Mouse (Mus musculus) activated CD4-positive, CD25-positive, alpha-beta regulatory T cell, adult 4 months (primary cell): Measurements from ENCODE around the gene Pla2g4a. TPM values are rescaled to one million over a fixed set of nuclear protein-coding genes. Genes with fewer than 3 reads are reported as not detected.

Experiments
- ATAC-seq: one replicate; pipeline ENCODE4 v1.8.0; 2017
- polyA plus RNA-seq, 2 experiments: library from polyadenylated mRNA; unstranded; fragments of 100-300 nt; shearing (Covaris generic); gene quantifications; one replicate each; pipeline ENCODE4 v1.2.1; 2017

Gene Pla2g4a
- polyA plus RNA-seq, result under 1 TPM; 0.16 to 0.17 TPM

DNA sequence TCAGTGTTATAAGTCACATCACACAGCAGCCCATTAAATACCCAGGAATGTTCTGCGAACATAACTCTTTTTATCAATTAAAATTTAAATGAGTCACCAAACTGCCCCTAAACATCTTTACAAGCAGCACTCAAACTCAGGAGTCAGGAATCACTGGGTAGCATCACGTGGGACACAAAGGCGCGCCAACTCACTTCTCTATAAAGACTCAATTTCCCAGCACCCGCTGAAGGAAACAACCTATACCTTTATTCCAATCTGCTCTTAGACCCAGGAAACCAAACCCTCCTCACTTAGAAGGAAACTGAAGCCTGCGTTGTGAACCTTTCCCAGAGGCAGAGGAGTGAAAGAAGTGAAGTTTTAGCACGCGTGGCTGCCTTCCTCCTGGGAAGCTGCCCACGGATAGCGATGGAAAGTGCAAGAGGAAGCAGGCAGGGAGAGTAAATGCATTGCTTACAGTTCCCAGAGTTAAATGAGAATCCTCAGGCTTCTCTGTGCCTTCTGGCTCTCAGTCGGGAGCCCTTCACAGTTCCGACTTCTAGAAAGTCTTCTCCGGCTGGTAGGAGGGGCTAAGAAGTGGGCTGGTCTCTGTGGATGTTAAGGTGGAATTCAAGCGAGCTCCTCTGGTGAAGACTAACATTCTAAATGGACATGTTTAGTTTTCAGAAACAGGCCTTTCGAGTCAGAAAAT lies at the start of gene Pla2g4a:
Pla2g4a (minus strand) TSS at position 557 of the 691 bp plus-strand sequence.
- ATAC-seq, result no peak

DNA sequence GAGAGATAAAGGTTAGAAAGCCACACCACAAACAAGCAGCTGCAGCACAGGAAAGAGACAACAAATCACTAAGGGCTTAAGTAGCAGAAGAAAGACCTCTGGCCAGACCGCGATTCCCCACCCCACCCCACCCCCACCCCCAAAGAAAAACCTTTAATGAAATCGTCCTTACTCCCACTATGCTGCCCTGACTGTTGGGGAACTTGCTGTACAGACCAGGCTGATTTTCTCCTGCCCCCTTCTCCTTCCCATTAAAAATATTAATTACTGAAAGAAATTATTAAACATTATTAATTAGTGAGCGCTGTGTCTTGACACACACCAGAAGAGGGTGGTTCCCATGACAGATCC lies 49.5 kb upstream of the Pla2g4a start:
- no peak for ATAC-seq

DNA sequence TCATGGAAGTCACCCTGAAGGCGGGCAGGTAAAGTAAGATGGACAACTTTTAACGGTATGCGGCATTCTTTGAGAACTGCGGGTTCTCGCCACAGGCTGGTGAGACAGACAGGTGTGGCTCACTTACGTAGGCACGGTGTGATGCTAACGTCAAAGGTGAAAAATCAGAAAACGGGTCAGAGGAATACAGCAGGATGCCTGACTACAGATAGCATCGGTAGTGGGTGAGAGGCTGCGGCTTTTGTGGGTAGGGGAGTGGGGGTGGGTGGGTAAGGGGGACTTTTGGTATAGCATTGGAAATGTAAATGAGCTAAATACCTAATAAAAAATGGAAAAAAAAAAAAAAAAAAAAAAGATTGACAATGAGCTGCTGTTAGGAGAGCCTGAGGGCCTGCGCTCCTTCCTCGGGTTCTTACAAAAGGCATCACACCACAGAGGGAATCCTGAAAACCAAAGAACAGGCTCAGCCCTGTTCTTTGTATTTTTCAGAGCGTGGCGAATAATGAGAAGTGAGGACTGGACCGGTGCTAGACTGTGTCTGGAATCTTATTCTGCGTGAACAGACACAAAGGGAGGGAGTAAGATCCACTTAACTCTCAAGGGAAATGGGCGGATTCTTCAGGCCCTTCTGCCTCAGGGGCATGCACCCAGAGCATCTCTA lies 49.0 kb upstream of the Pla2g4a start:
- ATAC-seq, result no peak

DNA sequence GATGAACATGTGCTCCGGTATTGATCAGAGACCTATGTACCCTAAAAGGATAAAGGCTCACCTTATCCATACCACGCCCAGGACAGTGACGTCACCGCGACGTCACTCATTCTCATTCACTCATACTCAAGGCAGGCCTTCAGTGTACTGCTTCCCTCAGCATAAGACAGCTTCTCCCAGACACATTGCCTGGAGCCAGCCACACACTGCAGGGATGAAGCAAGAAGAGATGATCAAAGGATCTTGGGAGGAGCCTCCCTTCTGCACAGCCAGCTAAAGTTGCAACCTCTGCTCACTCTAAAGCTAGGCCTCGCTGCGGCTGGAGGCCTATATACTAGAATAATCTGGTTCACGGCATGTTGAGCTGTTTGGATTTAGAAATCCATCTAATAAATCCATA lies 48.0 kb upstream of the Pla2g4a start:
- ATAC-seq, result no peak

DNA sequence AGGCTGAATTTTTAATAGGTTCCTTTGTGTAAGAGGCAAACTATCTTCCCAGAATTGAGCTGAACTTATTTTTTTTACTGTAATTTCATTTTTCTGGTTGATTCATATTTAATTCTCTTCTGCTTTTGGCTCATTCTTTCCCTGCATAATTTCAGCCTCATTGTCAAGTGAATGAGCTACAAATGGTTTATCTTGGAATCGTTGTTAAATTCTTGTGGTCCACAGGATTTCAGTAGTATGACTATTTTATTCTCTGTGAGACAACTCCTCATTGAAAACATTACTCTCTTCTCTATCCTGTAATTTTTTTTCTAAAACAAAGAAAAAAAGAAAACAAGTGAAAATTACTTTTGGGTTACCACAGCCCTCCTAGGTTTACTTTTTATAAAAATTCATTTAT lies 14.5 kb upstream of the Pla2g4a start:
- ATAC-seq, result no peak

DNA sequence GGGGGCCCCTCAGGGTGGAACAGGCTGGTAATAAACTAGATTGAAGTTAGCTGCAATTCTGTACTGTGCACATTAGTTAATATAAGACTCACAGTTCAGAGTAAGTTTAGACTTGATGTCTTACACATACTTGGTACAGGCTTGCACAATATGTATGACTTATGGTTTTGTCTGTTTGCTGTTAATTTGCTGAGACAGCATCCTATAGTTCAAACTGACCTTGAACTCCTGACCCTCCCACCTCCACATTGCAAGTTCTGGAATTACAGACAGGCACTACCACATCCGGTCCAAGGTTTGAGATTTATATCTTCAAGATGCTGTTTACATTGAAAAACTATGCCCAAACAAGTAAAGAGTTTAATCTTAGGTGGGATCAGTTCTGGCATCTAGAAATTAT lies 4.7 kb upstream of the Pla2g4a start:
- ATAC-seq, result no peak

DNA sequence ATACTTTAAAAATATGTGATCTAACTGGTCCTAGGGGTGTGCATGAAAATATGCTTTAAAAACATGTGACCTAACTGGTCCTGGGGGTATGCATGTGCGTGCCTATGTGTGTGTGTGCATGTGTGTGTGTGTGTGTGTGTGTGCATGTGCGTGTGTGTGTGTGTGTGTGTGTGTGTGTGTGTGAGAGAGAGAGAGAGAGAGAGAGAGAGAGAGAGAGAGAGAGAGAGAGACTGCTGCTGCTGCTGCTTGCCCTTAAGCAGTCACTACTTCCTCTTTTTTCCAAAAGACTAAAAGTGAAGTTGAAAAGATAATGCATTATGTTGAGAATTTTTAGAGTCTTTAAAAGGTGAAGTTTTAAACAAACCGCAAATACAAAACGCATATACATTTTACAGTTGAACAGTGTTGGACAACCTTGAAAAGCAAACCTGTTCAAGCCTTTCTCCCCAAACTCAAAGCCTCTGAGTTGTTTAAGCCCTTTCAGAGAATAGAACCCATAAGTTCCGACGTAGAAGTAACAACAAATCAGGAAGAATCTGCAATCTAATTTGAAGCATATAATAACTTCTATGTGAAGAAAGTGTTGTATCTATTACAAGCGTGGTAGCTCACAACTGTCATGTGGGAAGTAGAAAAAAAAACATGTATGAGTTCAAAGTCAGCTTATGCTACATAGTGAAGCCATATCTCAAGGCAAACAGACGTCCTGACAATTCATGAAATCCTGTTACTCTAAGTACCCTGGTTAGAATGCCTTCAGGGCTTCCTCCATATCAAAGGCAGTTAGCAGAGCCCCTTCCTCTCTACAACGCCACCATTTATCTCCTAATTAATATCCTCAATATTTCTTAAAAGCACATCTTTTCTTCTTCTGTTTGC lies 574 bp upstream of the Pla2g4a start:
- ATAC-seq, result no peak

DNA sequence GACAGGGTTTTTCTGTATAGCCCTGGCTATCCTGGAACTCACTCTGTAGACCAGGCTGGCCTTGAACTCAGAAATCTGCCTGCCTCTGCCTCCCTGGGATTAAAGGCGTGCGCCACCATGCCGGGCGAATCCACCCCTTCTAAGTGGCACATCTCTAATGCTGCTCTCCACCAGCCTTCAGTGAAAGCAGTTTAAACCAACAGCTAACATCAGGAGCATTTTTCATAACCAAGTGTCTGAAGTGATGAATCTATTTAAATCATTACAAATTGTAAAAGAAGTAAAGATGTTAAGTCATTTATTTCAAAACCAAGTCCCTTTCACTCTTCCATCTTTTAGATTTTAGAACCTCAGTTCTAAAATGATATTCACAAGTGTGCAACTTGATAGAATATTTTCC lies 839 bp downstream of the Pla2g4a start:
- no peak for ATAC-seq

DNA sequence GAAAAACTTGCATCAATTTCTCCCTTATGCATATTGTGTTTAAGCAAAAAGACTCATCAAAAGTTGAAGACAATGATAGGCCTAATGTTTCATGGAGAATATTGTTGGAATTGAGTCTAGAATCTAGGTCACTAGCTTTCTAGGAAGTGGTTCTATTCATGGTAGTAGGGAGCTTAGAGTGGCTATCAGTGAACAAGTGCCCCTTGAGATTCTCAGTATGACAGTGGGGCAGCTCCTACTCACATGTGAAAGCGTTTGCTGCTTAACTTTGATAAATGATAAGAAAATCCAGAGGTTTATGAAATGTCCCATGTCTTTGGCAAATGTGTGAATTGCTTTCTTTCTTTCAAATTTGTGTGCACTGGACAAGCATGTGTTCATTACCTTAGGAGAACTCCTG lies 2.0 kb downstream of the Pla2g4a start:
- no peak for ATAC-seq

DNA sequence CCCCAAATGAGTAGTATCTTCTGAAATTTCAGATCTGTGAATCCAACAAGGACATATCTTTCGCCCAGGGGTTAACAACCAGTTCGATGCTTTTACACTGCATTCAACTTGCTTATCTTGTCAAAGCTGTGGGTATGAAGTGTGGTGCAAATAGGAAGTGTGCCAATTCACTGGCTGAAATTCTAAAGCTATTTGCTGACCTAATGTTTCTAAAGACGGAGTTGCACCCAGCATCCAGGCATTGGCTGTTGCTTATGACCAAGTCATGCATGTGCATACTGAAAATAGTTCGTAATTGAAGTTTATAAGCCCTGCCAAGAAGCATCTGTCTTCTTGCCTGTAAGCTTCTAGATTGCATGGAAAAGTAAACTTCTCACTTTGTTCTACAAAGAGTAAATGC lies 5.6 kb downstream of the Pla2g4a start:
- no peak for ATAC-seq

DNA sequence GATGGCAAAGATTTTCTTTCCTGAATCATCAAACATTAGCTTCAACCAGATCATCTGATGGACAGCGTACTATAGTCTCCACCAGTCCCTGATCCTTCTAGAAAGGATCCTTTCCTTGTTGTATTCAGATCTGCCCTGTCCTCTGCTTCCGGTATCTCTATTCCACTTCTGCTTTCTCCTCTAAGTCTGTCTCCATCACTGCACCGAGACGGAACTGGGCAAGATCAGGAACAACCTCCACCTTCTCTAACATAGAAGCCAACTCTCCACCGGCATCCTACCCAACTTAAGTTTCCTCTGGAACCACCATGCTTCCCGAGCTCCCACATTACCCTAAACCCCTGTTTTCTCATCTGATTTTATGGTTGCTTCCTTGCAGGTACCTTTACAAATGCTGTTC lies 7.1 kb downstream of the Pla2g4a start:
- ATAC-seq, result no peak

DNA sequence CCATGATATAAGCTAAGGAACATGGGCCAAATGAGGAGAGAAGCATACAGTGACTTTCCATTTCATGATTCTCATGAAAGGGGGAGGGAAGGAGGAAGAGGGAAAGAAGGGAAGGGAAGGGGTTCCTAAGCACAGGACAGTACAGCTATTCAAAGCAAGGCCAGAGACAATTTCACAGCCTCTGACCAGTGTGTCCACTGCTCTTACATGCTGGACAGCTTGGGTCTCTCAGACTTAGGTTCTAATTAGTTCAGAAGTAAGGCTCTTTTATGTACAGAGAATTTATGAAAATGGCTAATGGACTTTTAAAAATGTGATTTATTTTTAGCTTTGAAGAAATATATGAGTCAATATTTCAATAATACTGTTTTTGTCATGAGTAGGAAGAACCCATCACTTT lies 9.0 kb downstream of the Pla2g4a start:
- no peak for ATAC-seq

DNA sequence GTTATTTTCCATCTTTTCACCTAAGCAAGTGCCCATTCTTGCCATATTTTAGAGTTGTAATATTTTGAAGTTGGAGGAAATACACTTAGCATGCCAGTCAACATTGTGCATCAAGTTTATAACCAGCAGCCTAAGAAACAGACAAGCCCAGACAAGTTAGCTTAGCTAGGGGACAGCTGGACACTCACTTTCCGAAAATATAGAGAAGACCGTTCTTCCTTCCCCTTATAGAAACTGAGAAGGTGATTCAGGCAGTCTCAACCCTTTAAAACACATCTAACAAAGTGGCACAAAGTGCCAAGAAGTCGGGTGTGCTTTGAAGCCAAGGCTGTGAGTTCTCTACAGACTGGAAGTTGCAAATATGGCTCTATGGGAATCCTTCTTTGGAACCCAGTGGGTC lies 10.4 kb downstream of the Pla2g4a start:
- no peak for ATAC-seq

DNA sequence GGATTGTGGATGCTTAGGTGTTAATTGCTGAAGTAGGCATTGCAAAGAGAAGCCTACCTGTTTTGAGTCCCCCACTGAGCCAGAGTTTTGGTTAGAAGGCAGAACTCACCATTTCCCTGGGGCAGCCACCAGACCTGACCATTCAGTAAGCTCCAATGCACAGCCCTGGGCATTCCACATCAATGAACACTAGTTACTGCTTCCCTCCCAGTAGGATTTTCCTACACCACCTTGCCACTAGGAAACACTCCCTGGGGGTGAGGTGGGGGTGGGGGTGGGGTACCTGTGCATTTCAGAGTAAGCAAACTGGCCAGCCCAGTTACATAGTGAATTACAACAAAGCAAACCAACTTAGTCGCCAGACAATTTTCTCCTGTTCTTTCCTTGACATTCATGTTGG lies 10.8 kb downstream of the Pla2g4a start:
- no peak for ATAC-seq

DNA sequence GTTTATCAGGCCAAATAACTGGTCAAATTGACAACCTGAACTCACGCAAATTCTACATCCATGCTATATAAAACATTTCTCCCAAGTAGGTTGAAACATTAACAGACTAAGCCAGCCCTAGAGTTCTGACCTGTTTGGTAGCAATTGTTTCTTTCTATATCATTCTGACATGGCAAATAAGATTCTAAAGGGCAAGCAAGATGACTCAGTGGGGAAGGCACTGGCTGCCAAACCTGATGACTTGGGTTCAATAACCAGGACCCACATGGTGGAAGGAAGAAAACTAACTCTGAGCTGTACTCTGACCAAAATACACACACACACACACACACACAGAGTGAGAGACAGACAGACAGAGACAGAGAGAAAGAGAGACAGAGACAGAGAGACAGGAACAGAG lies 11.8 kb downstream of the Pla2g4a start:
- ATAC-seq, result no peak

DNA sequence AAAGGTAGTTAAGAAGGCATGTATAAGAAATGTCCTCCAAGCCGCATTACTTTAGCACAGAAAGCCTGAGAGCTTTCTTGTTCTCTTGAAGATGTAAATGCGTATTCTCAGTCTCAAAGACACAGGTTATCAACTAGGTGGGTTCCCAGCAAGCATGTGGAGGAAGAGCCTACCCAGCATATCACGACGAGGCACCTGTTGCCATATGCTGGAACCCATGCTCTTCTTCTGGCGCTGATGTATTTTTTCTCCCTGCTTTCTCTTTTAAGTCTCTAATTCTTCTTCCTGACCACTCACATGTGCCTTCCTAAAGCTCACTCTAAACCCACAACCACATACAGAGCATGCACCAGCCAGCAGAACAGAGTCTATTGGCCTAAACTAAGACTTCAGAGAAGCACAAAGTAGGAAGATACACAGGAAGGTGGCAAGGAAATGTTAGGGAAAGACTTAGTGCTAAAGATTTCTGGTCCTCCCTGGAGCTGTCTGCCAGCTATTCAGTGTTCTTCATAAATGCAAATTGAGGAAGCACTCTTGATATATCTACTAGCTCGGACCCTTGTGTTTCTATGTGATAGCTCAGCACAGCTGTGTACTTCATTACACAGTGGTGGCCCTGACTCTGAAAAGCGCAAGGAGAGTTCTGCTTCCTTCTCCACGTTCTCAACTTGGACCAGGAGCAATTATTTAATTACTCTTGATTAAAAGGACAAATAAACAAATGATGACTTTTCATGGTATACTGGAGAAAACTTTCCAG lies 12.8 kb downstream of the Pla2g4a start:
- no peak for ATAC-seq

DNA sequence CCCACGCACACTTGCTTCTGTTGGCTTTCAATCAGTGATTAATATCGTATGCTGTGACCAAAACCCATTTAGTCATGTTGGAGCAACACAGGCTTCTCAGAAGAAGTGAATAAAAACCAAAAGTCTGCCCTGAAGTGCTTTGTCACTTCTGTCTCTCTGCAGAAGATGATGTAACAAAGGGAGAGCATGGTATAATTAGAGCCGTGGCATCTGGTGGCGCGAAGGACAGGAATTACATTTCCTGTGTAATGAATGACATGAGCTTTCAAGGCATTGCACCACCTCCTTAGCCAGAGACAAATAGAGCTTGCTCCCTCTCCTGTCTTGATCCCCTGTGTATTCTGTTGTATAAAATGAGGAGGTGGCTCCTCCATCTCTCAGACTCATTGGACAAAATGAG lies 14.1 kb downstream of the Pla2g4a start:
- ATAC-seq, result no peak

DNA sequence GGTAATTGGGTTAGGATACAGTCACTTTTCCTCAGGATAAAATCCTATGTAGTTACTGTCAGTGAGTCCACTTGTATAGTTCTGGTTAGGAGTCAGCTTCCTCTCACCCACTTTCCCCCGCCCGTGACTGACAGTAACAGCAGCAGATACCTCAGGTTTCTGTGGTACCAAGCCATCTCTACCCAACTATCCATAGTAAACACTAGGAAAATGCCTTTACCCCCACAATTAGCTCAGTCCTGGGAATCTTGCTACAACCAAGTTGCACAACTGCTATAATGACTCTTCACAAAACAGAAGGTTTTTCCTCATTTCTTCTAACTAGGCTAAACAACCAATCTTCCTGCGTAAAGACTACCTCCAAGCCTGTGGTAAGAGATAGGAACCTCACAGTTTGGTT lies 14.7 kb downstream of the Pla2g4a start:
- ATAC-seq, result no peak

DNA sequence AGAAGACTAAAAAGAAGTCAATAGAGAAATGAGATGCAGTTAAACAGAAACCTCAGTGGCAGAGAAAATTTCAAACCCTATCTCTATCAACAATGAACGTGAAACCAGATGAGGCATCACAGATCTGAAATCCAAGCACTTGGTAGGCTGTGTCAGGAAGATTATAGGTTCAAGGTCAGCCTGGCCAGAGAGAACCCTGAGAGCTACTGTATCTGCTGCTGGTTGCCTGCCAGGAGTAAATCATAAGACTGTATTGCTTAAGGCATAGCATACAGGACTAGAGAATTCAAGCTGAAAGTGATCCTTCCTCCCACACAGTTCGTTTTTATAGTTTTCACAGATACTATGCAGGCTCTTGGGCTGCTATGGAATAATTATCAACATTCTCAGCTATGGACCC lies 17.5 kb downstream of the Pla2g4a start:
- ATAC-seq, result no peak

DNA sequence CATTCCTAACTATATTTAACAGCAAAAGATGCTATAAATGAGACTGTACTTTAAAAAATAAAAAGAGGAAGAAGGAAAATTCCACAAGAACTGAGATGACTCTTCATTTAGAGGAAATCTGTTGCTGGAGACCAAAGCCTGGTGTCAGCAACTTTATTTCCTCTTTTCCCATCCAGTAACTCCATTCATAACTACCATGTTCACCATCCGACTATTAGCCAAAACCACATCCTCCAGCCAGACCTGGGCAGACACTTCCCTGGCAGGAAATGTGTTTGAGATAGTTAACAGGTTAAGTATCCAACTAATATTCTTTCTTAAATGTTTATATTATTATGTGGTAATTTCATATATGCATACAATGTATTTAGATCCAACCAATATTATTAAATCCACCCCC lies 20.8 kb downstream of the Pla2g4a start:
- ATAC-seq, result no peak

DNA sequence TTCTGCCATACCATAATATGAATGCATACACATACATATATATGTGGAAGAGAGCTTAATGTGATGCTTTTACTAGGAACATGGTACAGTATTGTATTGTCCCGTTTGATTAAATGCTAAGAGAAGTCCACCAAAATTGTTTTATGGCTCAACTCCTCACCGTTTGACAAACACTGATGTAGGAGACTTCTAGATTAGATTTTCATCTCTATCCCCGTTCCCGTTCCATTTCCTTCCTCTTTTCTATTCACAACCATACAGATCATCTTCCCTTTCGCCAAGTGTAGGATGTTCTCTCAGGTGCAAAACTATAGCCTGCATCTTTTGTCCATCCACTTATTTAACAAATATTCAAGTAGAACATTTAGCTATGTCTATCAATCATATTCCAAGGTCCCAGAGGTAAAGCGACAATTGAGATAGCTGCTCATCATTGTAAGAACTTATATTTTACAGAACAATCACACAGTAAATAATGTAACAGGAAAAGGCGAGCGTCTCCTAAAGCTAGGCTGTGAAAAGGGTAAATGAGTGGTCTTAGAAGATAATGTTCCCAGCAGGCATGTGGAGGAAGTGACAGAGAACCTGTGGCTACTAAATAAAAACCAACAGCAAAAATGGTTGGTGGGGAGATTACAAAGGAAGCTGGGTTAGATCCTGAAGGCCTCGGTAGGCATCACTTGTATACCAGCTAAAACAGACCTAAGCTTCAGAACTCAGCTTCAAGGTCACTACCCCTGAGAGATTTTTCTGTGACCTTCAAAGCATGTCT lies 21.6 kb downstream of the Pla2g4a start:
- ATAC-seq, result no peak

DNA sequence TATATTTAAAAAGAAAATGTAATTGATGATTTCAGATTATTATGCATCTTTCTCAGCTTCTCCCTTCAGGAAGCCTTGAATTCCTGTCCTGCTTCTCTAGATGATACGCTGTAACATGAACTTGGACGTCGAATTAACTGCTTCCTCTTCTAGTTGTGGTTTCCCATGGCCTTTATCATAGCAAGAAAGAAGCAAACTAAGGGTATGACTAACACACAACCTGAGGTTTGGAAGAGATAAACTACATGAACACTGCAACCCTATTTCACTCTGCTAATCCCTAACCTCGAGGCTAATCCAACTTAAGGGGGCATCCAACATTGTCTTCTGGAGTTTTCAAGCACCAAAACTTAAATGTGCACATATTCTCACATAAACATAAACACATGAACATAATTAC lies 23.3 kb downstream of the Pla2g4a start:
- ATAC-seq, result no peak
